In genomic region chr12:112743168-112743975, GRCm38 (mm10) we compare ENCODE assay signal across 8 mouse cellular contexts. TPM values are rescaled to one million over a fixed set of nuclear protein-coding genes. Genes with fewer than 3 reads are reported as not detected.
A peak's percentile ranks its signal among the peaks of the same experiment; 100 is the strongest.
DNase-seq lines count a peak whose midpoint lies in the region; ATAC-seq lines count a peak whose summit lies in the region.

No protein-coding gene starts in this region.

- no peak overlapping the region for H3K4me2 ChIP-seq in hindbrain, embryonic 12.5 days (replicated peaks)

- H3K27me3 ChIP-seq in hindbrain, embryonic 12.5 days, result no peaks in the 10 kb centered on the region

- ATAC-seq in hindbrain, embryonic 12.5 days (ENCODE audit: low FRiP score), result peak; percentile 53

- 0 out of 2 replicates have a peak overlapping the region, but pooled peaks have one; percentile 46 for H3K27ac ChIP-seq in hindbrain, embryonic 12.5 days

- no peaks in the 10 kb centered on the region for H3K9me3 ChIP-seq in hindbrain, embryonic 12.5 days (replicated peaks)

- H3K9ac ChIP-seq in hindbrain, embryonic 12.5 days, result peak overlapping the region; percentile 27; the same call in 1 of the 2 replicates

- DNase-seq in Muller cell, postnatal 12 days (ENCODE audit: inconsistent ontology term), result peak; percentile 70
- peak; percentile 76 for DNase-seq in cerebellum, adult 9-11 months
- peak; percentile 78 to 87 for DNase-seq in frontal cortex, postnatal 10 days (ENCODE audit: low spot score in 2 of 2)
- peak; percentile 80 for DNase-seq in layer of hippocampus, postnatal 36 days
- peak; percentile 76 for DNase-seq in lung, postnatal 25 days (ENCODE audit: low spot score)
- DNase-seq in right cerebral cortex, adult 18-20 months, result peak; percentile 90
- DNase-seq in urinary bladder, postnatal 14 days (ENCODE audit: low spot score), result peak; percentile 90

- H3K4me1 ChIP-seq in hindbrain, embryonic 12.5 days, result peaks cover 18% of the 10 kb centered on the region

- peaks cover 50% of the 10 kb centered on the region for H3K36me3 ChIP-seq in hindbrain, embryonic 12.5 days

- WGBS in hindbrain, embryonic 12.5 days, result 60% methylated on average over 25 of the region's 25 CpGs

- no peak overlapping the region for H3K4me3 ChIP-seq in hindbrain, embryonic 12.5 days

RNA-seq across cellular contexts. Expression of gene Pld4, which starts 17.1 kb away (rescaled TPM):
- polyA plus RNA-seq in hindbrain, embryonic 12.5 days (2016; fragmentation: Nextera tagmentation; extraction: Ambion mirVana), result 5.0 and 5.4 TPM in 2 replicates
- total RNA-seq in layer of hippocampus, postnatal 36 days (2021), result 1 to 10 TPM; 8.7 to 9.4 TPM

RNA-seq across cellular contexts. Expression of gene Cep170b, which starts 23.1 kb away (rescaled TPM):
- polyA plus RNA-seq in hindbrain, embryonic 12.5 days (2016; fragmentation: Nextera tagmentation; extraction: Ambion mirVana), result 28.3 and 28.5 TPM in 2 replicates
- 100 to 1,000 TPM; 171 to 189 TPM for total RNA-seq in layer of hippocampus, postnatal 36 days (2021)

RNA-seq across cellular contexts. Expression of gene Ahnak2, which starts 59.1 kb away (rescaled TPM):
- 0.48 and 0.64 TPM in 2 replicates for polyA plus RNA-seq in hindbrain, embryonic 12.5 days (2016; fragmentation: Nextera tagmentation; extraction: Ambion mirVana)
- 1 to 10 TPM; 2.8 to 2.9 TPM for total RNA-seq in layer of hippocampus, postnatal 36 days (2021)
